ENCODE assay signal across 19 mouse cellular contexts in the genomic region with DNA sequence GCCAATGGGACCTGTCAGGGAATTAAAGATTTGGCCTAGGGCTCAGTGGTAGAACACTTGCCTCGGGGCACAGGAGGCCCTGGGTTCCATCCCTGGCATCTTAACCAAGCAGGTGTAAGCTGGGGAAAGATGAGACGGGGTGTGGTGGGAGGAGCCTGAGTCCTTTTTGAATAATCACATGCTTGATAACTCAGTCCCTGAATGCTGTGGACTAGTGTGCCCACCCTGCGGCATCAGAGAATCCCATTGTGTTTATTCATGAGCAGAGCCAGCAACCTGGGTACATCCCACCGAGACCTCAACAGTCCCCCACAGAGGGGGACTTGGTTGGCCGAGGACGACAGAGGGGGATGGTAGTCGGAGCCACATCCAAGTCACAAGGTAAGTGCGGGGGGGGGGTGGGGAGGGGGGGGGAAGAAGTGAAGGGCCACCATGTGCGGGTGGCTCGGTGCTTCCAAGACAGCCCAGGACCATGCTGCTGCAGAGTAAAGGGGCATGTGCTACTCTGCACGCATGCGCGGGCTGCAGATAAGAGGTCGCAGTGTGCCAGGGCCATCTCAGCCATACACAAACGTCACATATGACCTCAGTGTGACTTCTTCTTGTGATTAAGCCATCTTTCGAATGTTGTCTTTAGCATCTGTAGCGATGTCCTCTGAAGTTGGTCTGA. TPM values are rescaled to one million over a fixed set of nuclear protein-coding genes. Genes with fewer than 3 reads are reported as not detected.
DNase-seq lines count a peak whose midpoint lies in the region; ATAC-seq and TF ChIP-seq lines count a peak whose summit lies in the region.
"Had no signal": no experiment of that assay in that cellular context is flagged by ENCODE, and none has a peak within 500 bp of the region (broad histone marks: within the 10 kb centered on the region; RNA-seq: fewer than 3 reads in every experiment).

No protein-coding gene starts in this region.

- H3K36me3 ChIP-seq in embryonic facial prominence, embryonic 12.5 days = no peaks in the 10 kb centered on the region
- no peaks in the 10 kb centered on the region for H3K36me3 ChIP-seq in hindbrain, embryonic 10.5 days
- no peaks in the 10 kb centered on the region for H3K36me3 ChIP-seq in midbrain, embryonic 12.5 days
- no peaks in the 10 kb centered on the region for H3K36me3 ChIP-seq in heart, embryonic 12.5 days
- H3K36me3 ChIP-seq: limb, embryonic 12.5 days; liver, embryonic 15.5 days had no signal

- H3K4me2 ChIP-seq in embryonic facial prominence, embryonic 12.5 days (replicated peaks) = peak overlapping the region; percentile 13; the same call in 1 of the 2 replicates
- H3K4me2 ChIP-seq in midbrain, embryonic 12.5 days (replicated peaks) = peak overlapping the region; percentile 37
- H3K4me2 ChIP-seq in heart, embryonic 12.5 days = no peak overlapping the region
- H3K4me2 ChIP-seq: limb, embryonic 12.5 days; liver, embryonic 15.5 days had no signal

- no peak overlapping the region for H3K27ac ChIP-seq in embryonic facial prominence, embryonic 12.5 days
- no peak overlapping the region for H3K27ac ChIP-seq in hindbrain, embryonic 10.5 days
- no peak overlapping the region for H3K27ac ChIP-seq in midbrain, embryonic 12.5 days (replicated peaks)
- no peak overlapping the region for H3K27ac ChIP-seq in heart, embryonic 12.5 days (ENCODE audit: poor library complexity, severe bottlenecking)
- H3K27ac ChIP-seq: kidney, postnatal 0 days; limb, embryonic 12.5 days; liver, embryonic 15.5 days; stomach, postnatal 0 days had no signal

- peak; percentile 51 for DNase-seq in brain, embryonic 14.5 days (ENCODE audit: low read depth)
- peak; percentile 22 for DNase-seq in hindbrain, embryonic 10.5 days (ENCODE audit: low spot score)
- no peak for DNase-seq in Muller cell, postnatal 12 days (ENCODE audit: inconsistent ontology term)
- DNase-seq in adrenal gland, adult 2 months = no peak
- DNase-seq: cerebellum, adult 18-20 months; gastrocnemius, postnatal 36 days; thymus, postnatal 4 days had no signal

- WGBS in embryonic facial prominence, embryonic 12.5 days = 24% methylated on average over 14 of the region's 17 CpGs
- 27% methylated on average over 16 of the region's 17 CpGs for WGBS in hindbrain, embryonic 10.5 days
- 23% methylated on average over 15 of the region's 17 CpGs for whole genome bisulfite sequencing in midbrain, embryonic 12.5 days
- whole genome bisulfite sequencing in heart, embryonic 12.5 days = 37% methylated on average over 15 of the region's 17 CpGs

- no peaks in the 10 kb centered on the region for H3K9me3 ChIP-seq in embryonic facial prominence, embryonic 12.5 days
- no peaks in the 10 kb centered on the region for H3K9me3 ChIP-seq in hindbrain, embryonic 10.5 days
- H3K9me3 ChIP-seq in midbrain, embryonic 12.5 days = no peaks in the 10 kb centered on the region
- H3K9me3 ChIP-seq in heart, embryonic 12.5 days (replicated peaks) = no peaks in the 10 kb centered on the region
- H3K9me3 ChIP-seq: limb, embryonic 12.5 days; liver, embryonic 15.5 days had no signal

- no peak for TF ChIP-seq POLR2A in brain, embryonic 14.5 days (IDR thresholded peaks at IDR 0.05; ENCODE audit: borderline replicate concordance, extremely low read depth, insufficient read depth, insufficient read length, poor library complexity, severe bottlenecking)

- peaks cover 33% of the 10 kb centered on the region for H3K27me3 ChIP-seq in embryonic facial prominence, embryonic 12.5 days
- peaks cover 36% of the 10 kb centered on the region for H3K27me3 ChIP-seq in hindbrain, embryonic 10.5 days (ENCODE audit: insufficient read depth, poor library complexity, severe bottlenecking)
- peaks cover 24% of the 10 kb centered on the region for H3K27me3 ChIP-seq in midbrain, embryonic 12.5 days
- peaks cover 57% of the 10 kb centered on the region for H3K27me3 ChIP-seq in heart, embryonic 12.5 days (replicated peaks)
- H3K27me3 ChIP-seq: liver, embryonic 15.5 days had no signal

- H3K4me3 ChIP-seq in embryonic facial prominence, embryonic 12.5 days = no peak overlapping the region
- peak overlapping the region; percentile 36 for H3K4me3 ChIP-seq in hindbrain, embryonic 10.5 days
- H3K4me3 ChIP-seq in midbrain, embryonic 12.5 days = no peak overlapping the region
- H3K4me3 ChIP-seq in heart, embryonic 12.5 days = no peak overlapping the region
- H3K4me3 ChIP-seq: limb, embryonic 12.5 days; liver, embryonic 15.5 days had no signal

- H3K4me1 ChIP-seq in embryonic facial prominence, embryonic 12.5 days = 0 out of 2 replicates have a peak, but pooled peaks cover 5% of the 10 kb centered on the region
- H3K4me1 ChIP-seq in hindbrain, embryonic 10.5 days (replicated peaks) = peaks cover 15% of the 10 kb centered on the region
- peaks cover 14% of the 10 kb centered on the region for H3K4me1 ChIP-seq in midbrain, embryonic 12.5 days
- no peaks in the 10 kb centered on the region for H3K4me1 ChIP-seq in heart, embryonic 12.5 days (replicated peaks)
- H3K4me1 ChIP-seq: limb, embryonic 12.5 days; liver, embryonic 15.5 days had no signal

- no peak overlapping the region for H3K9ac ChIP-seq in embryonic facial prominence, embryonic 12.5 days
- H3K9ac ChIP-seq in midbrain, embryonic 12.5 days (replicated peaks) = no peak overlapping the region
- H3K9ac ChIP-seq in heart, embryonic 12.5 days = no peak overlapping the region
- H3K9ac ChIP-seq: limb, embryonic 12.5 days; liver, embryonic 15.5 days had no signal

- no peak for TF ChIP-seq CTCF in brain, embryonic 14.5 days (IDR thresholded peaks at IDR 0.05; ENCODE audit: borderline replicate concordance, extremely low read depth, insufficient read depth, insufficient read length)

- ATAC-seq in embryonic facial prominence, embryonic 12.5 days (ENCODE audit: insufficient number of reproducible peaks, insufficient read depth, low FRiP score, low TSS enrichment) = peak; percentile 58; the same call in 1 of the 2 replicates
- peak; percentile 81 for ATAC-seq in midbrain, embryonic 12.5 days (ENCODE audit: low FRiP score, low read depth)
- ATAC-seq in granulocyte monocyte progenitor cell, adult 5-6 weeks (replicated peaks; ENCODE audit: poor library complexity, severe bottlenecking) = no peak
- ATAC-seq in heart, embryonic 12.5 days (ENCODE audit: insufficient number of reproducible peaks, low FRiP score) = no peak
- ATAC-seq: inflammation-experienced regulatory T-cells, adult 6 months had no signal

RNA-seq across cellular contexts. Expression of a gene that starts 37.0 kb away (rescaled TPM):
- 0.24 and 0.30 TPM in 2 replicates for polyA plus RNA-seq in brain, embryonic 14.5 days (2012; rRNA removed)
- polyA plus RNA-seq in embryonic facial prominence, embryonic 12.5 days (2016; fragmentation: Nextera tagmentation; extraction: Ambion mirVana) = 0.15 TPM in 1 of 2 replicates, not detected in the other
- 0.14 TPM in 1 of 2 replicates, not detected in the other for polyA plus RNA-seq in hindbrain, embryonic 10.5 days (2016; fragmentation: Nextera tagmentation; extraction: Ambion mirVana)
- 0.17 and 0.24 TPM in 2 replicates for polyA plus RNA-seq in midbrain, embryonic 12.5 days (2016; fragmentation: Nextera tagmentation; extraction: Ambion mirVana)
- not detected in 2 replicates for total RNA-seq in granulocyte monocyte progenitor cell, adult 5-6 weeks (2014; fragmentation: Nextera tagmentation)
- total RNA-seq in granulocyte monocyte progenitor cell, adult 5-6 weeks (2017) = not detected in 2 replicates
- total RNA-seq in adrenal gland, adult 2 months (2021) = not detected
- 0.02 and 0.03 TPM in 2 replicates for polyA plus RNA-seq in adrenal gland, adult 2 months (2012; rRNA removed)
- not detected in 2 replicates for polyA plus RNA-seq in heart, embryonic 12.5 days (2016; fragmentation: Nextera tagmentation; extraction: Ambion mirVana)
- total RNA-seq: gastrocnemius, postnatal 36 days; MEL had no signal
- polyA plus RNA-seq: heart, embryonic 16.5 days; inflammation-experienced regulatory T-cells, adult 6 months; kidney, postnatal 0 days; limb, embryonic 12.5 days; liver, embryonic 15.5 days; spleen, adult 2 months; stomach, postnatal 0 days had no signal

Comparison
In these comparisons a context has a peak if more than half of its experiments do, and no peak if none do; other contexts are left out.
1. DNase-seq: peak in brain, embryonic 14.5 days (single experiment) and hindbrain, embryonic 10.5 days (single experiment); none in Muller cell, postnatal 12 days (single experiment) and adrenal gland, adult 2 months (single experiment).
2. ATAC-seq: peak in embryonic facial prominence, embryonic 12.5 days (single experiment) and midbrain, embryonic 12.5 days (single experiment); none in granulocyte monocyte progenitor cell, adult 5-6 weeks (single experiment) and heart, embryonic 12.5 days (single experiment).